Mouse (Mus musculus) CH12F3 (cell line): ENCODE data around the gene Lactb.

Experiments
- in situ Hi-C: fragments of 300-500 bp; cut with MboI; formaldehyde crosslinking; loops from 2 replicates; pipeline ENCODE4 v1.14.3; 2020; ENCODE audit warnings: low sequenced_read_pairs

Gene Lactb

GRCm38 (mm10) chr9:66982085-66982484 is 6.8 kb upstream of the Lactb start:
- in situ Hi-C loops: no loop called here

GRCm38 (mm10) chr9:66980458-66980857 is 5.2 kb upstream of the Lactb start:
- in situ Hi-C loops: no loop called here

- in situ Hi-C loops: no loop called here
Observed at GRCm38 (mm10) chr9:66978468-66978867, 3.2 kb upstream of the Lactb start.

GRCm38 (mm10) chr9:66977982-66978381 is 2.7 kb upstream of the Lactb start:
- in situ Hi-C loops: no loop called here

- in situ Hi-C loops: no loop called here
Observed at GRCm38 (mm10) chr9:66977121-66977520, 1.8 kb upstream of the Lactb start.

GRCm38 (mm10) chr9:66974721-66975225 is 511 bp downstream of the Lactb start:
- in situ Hi-C loops: no loop called here

GRCm38 (mm10) chr9:66971116-66971515 is 4.2 kb downstream of the Lactb start:
- in situ Hi-C loops: no loop called here

- in situ Hi-C loops: no loop called here
Observed at GRCm38 (mm10) chr9:66967492-66967891, 7.8 kb downstream of the Lactb start.

- in situ Hi-C loops: no loop called here
Observed at GRCm38 (mm10) chr9:66961478-66961877, 13.8 kb downstream of the Lactb start.

- in situ Hi-C loops: no loop called here
Observed at GRCm38 (mm10) chr9:66957451-66957850, 17.8 kb downstream of the Lactb start.

- in situ Hi-C loops: no loop called here
Observed at GRCm38 (mm10) chr9:66952886-66953285, 22.4 kb downstream of the Lactb start.

GRCm38 (mm10) chr9:66952321-66952720 is 23.0 kb downstream of the Lactb start:
- in situ Hi-C loops: no loop called here

GRCm38 (mm10) chr9:66948536-66948935 is 26.7 kb downstream of the Lactb start:
- in situ Hi-C loops: no loop called here

- in situ Hi-C loops: no loop called here
Observed at GRCm38 (mm10) chr9:66945647-66946641, 29.3 kb downstream of the Lactb start, which contains the start of gene Rps27l. Rps27l (plus strand) TSS chr9:66946086.

- in situ Hi-C loops: no loop called here
Observed at GRCm38 (mm10) chr9:66945161-66945560, 30.1 kb downstream of the Lactb start.

GRCm38 (mm10) chr9:66938836-66939235 is 36.4 kb downstream of the Lactb start:
- in situ Hi-C loops: no loop called here

GRCm38 (mm10) chr9:66937507-66937906 is 37.8 kb downstream of the Lactb start:
- in situ Hi-C loops: no loop called here

GRCm38 (mm10) chr9:66933869-66934808 is 41.1 kb downstream of the Lactb start:
- in situ Hi-C loops: no loop called here

- in situ Hi-C loops: no loop called here
Observed at GRCm38 (mm10) chr9:66930351-66930750, 44.9 kb downstream of the Lactb start.

- in situ Hi-C loops: no loop called here
Observed at GRCm38 (mm10) chr9:66927696-66928402, 47.4 kb downstream of the Lactb start.
